Mouse (Mus musculus): Measurements from ENCODE around the gene Gm29133. TPM values are rescaled to one million over a fixed set of nuclear protein-coding genes. Genes with fewer than 3 reads are reported as not detected.

Gene Gm29133
- not detected in 2 replicates for polyA plus RNA-seq (2014; fragmentation: Nextera tagmentation; extraction: Ambion mirVana)

DNA sequence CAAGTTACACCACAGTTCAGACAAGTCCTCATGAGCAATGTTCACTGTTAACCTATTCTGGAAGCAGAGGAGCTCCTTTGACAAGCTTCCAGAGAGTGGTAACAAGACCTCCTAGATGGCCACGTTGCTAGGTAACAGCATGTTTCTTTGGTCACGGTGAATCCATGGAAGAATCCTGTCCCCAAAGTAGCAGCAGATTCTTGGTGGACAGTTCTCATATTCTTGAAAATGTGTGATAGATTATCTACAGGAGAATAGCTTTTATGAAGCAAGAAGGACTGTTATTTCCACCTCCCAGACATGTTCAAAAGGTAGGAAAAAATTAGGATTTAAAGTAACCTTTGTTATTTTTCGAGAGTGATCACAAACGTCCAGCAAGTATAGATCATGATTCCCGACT lies at the start of gene Gm29133:
Gene Gm29133 (plus strand): TSS at position 301 of the 400 bp plus-strand sequence.
- no peak within 1 kb of the TSS for H3K27ac ChIP-seq (ENCODE audit: low read depth, low read length)
- WGBS (ENCODE audit: insufficient replicate concordance): 59% methylated on average over 5 of the region's 5 CpGs
- no peak for ATAC-seq (replicated peaks; ENCODE audit: insufficient number of reproducible peaks, low FRiP score, low TSS enrichment)

DNA sequence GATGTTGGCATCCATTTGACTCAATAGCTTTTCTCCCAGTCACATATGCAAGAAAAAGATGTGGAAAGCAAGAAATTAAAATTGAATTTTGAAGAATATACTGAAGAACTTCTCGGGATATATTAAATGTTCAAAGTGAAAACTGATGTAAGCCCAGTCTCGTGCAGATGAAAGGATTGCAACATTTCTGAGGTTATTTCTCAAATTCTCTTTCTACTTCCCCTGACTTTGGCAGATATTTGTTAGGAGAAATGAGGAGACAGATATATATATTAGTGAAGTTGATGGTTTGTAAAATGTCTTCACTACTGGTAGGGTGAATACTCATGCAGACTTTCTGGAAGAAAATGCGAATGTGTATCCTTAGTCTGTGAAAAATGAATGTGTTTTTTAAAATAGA lies 48.9 kb upstream of the Gm29133 start:
- peaks cover 2% of the 10 kb centered on the region; the same call in 1 of the 2 replicates for H3K4me1 ChIP-seq (ENCODE audit: control insufficient read depth, insufficient read depth, low read length)
- H3K4me2 ChIP-seq: no peak overlapping the region
- no peak for ATAC-seq (replicated peaks; ENCODE audit: insufficient number of reproducible peaks, low FRiP score, low TSS enrichment)
- no peak overlapping the region for H3K9ac ChIP-seq (ENCODE audit: low read depth, low read length)
- no peak overlapping the region for H3K4me3 ChIP-seq (ENCODE audit: low read depth, low read length)
- WGBS (ENCODE audit: insufficient replicate concordance): 83% methylated on average over 3 of the region's 3 CpGs
- no peaks in the 10 kb centered on the region for H3K36me3 ChIP-seq (ENCODE audit: control insufficient read depth, insufficient read depth, low read length)
- no peaks in the 10 kb centered on the region for H3K9me3 ChIP-seq (replicated peaks; ENCODE audit: control insufficient read depth, low read length)
- H3K27ac ChIP-seq (ENCODE audit: low read depth, low read length): no peak overlapping the region
- H3K27me3 ChIP-seq (ENCODE audit: control insufficient read depth, insufficient read depth, low read length): no peaks in the 10 kb centered on the region

More for the DNA sequence above, at the start of gene Gm29133:
- H3K9ac ChIP-seq (ENCODE audit: low read depth, low read length): no peak within 1 kb of the TSS
- no peak within 1 kb of the TSS for H3K4me2 ChIP-seq
- no peak within 1 kb of the TSS for H3K4me3 ChIP-seq (ENCODE audit: low read depth, low read length)
- no peaks in the 10 kb centered on the region for H3K9me3 ChIP-seq (replicated peaks; ENCODE audit: control insufficient read depth, low read length)
- H3K4me1 ChIP-seq (ENCODE audit: control insufficient read depth, insufficient read depth, low read length): no peaks in the 10 kb centered on the region
- H3K36me3 ChIP-seq (ENCODE audit: control insufficient read depth, insufficient read depth, low read length): no peaks in the 10 kb centered on the region
- no peaks in the 10 kb centered on the region for H3K27me3 ChIP-seq (ENCODE audit: control insufficient read depth, insufficient read depth, low read length)

DNA sequence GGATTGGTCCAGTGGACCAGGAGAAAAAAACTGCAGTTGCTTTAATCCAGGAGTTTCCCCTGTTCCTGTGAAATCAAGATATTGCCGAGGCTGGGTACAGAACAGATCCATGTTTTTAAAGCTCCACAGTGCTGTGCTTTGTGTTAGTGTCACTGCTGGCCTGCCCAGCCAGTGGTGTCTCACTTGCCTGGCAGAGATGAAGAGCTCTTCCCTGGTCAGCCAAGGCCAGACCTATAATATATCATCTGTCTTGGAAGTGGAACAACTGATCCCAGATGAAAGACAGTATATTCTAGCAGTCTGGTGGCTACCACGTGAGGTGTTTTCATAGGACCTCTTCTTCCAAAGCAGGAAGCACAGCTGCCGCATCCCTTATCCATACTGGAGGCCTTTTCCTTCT lies 46.7 kb upstream of the Gm29133 start:
- H3K4me3 ChIP-seq (ENCODE audit: low read depth, low read length): no peak overlapping the region
- no peak for ATAC-seq (replicated peaks; ENCODE audit: insufficient number of reproducible peaks, low FRiP score, low TSS enrichment)
- WGBS (ENCODE audit: insufficient replicate concordance): 64% methylated on average over 3 of the region's 3 CpGs
- no peaks in the 10 kb centered on the region for H3K9me3 ChIP-seq (replicated peaks; ENCODE audit: control insufficient read depth, low read length)
- H3K9ac ChIP-seq (ENCODE audit: low read depth, low read length): no peak overlapping the region
- peaks cover 2% of the 10 kb centered on the region; the same call in 1 of the 2 replicates for H3K4me1 ChIP-seq (ENCODE audit: control insufficient read depth, insufficient read depth, low read length)
- no peak overlapping the region for H3K4me2 ChIP-seq
- no peak overlapping the region for H3K27ac ChIP-seq (ENCODE audit: low read depth, low read length)
- no peaks in the 10 kb centered on the region for H3K27me3 ChIP-seq (ENCODE audit: control insufficient read depth, insufficient read depth, low read length)
- no peaks in the 10 kb centered on the region for H3K36me3 ChIP-seq (ENCODE audit: control insufficient read depth, insufficient read depth, low read length)

GRCm38 (mm10) chr3:75706536-75706935 lies 41.5 kb upstream of the Gm29133 start:
- H3K9ac ChIP-seq (ENCODE audit: low read depth, low read length): no peak overlapping the region
- 54% methylated on average over 3 of the region's 3 CpGs for WGBS (ENCODE audit: insufficient replicate concordance)

GRCm38 (mm10) chr3:75713678-75714295 lies 34.2 kb upstream of the Gm29133 start:
- 71% methylated on average over 3 of the region's 3 CpGs for WGBS (ENCODE audit: insufficient replicate concordance)
- Histone ChIP-seq H3K27ac (ENCODE audit: low read depth, low read length) (no peak overlapping the region), H3K27me3 (ENCODE audit: control insufficient read depth, insufficient read depth, low read length) (no peaks in the 10 kb centered on the region)

More at GRCm38 (mm10) chr3:75706536-75706935, 41.5 kb upstream of the Gm29133 start:
- no peaks in the 10 kb centered on the region for H3K9me3 ChIP-seq (replicated peaks; ENCODE audit: control insufficient read depth, low read length)
- no peak for ATAC-seq (replicated peaks; ENCODE audit: insufficient number of reproducible peaks, low FRiP score, low TSS enrichment)
- H3K36me3 ChIP-seq (ENCODE audit: control insufficient read depth, insufficient read depth, low read length): no peaks in the 10 kb centered on the region
- no peak overlapping the region for H3K27ac ChIP-seq (ENCODE audit: low read depth, low read length)
- H3K4me1 ChIP-seq (ENCODE audit: control insufficient read depth, insufficient read depth, low read length): no peaks in the 10 kb centered on the region
- H3K4me2 ChIP-seq: no peak overlapping the region
- no peak overlapping the region for H3K4me3 ChIP-seq (ENCODE audit: low read depth, low read length)
- H3K27me3 ChIP-seq (ENCODE audit: control insufficient read depth, insufficient read depth, low read length): no peaks in the 10 kb centered on the region

DNA sequence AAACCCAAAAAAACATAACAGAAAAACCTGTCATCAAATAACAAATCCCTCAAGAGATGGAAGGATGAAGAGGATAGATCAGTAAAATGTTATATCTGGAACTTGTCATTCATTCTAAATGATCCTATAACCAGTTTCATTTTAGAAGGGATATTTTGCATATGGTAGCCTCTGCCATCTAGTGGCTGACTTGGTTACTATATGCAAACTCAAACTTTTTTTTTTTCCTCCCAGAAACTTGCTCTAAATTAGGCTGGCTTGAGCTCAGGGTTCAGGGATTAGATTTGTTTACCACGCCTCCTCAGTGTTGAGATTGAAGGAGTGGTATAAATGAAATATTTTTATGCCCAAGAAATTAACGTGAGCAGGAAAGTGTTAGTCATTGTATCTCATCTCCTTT lies 27.3 kb upstream of the Gm29133 start:
- 28% methylated on average over 2 of the region's 2 CpGs for WGBS (ENCODE audit: insufficient replicate concordance)

More at GRCm38 (mm10) chr3:75713678-75714295, 34.2 kb upstream of the Gm29133 start:
- ATAC-seq (replicated peaks; ENCODE audit: insufficient number of reproducible peaks, low FRiP score, low TSS enrichment): no peak
- Histone ChIP-seq H3K4me2 (no peak overlapping the region), H3K9ac (ENCODE audit: low read depth, low read length) (no peak overlapping the region), H3K36me3 (ENCODE audit: control insufficient read depth, insufficient read depth, low read length) (no peaks in the 10 kb centered on the region), H3K4me3 (ENCODE audit: low read depth, low read length) (no peak overlapping the region), H3K4me1 (ENCODE audit: control insufficient read depth, insufficient read depth, low read length) (no peaks in the 10 kb centered on the region), H3K9me3 (replicated peaks; ENCODE audit: control insufficient read depth, low read length) (no peaks in the 10 kb centered on the region)

DNA sequence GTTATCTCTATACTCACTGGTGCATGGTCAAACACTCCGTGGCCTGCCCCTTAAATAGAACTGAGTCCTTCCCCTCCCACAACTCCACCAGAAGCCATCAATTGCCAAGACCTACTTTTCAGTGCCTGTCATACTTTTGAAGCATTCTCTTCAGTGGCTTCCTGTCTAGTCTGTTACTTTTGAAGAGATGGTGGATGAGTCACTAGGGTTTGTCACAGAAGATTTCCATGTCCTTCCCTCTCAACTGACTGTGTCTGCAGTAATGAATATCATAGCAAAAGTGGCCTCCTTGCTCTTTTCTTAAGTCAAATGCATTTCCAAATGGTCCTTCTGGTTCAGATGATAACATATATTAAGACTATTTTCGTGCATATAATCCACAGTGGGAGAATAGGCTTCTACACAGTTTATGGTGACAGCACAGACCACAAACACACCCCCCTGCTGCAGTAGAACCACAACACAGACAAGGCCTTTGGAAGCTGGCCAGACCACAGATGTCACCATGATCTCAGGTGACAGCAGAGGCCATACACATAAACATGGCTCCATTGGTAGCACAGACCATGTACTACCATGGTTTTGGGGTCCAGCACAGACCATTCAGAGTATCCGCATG lies 16.9 kb upstream of the Gm29133 start:
- Histone ChIP-seq H3K9me3 (replicated peaks; ENCODE audit: control insufficient read depth, low read length) (no peaks in the 10 kb centered on the region), H3K4me2 (no peak overlapping the region), H3K9ac (ENCODE audit: low read depth, low read length) (no peak overlapping the region), H3K36me3 (ENCODE audit: control insufficient read depth, insufficient read depth, low read length) (no peaks in the 10 kb centered on the region), H3K27ac (ENCODE audit: low read depth, low read length) (no peak overlapping the region), H3K27me3 (ENCODE audit: control insufficient read depth, insufficient read depth, low read length) (no peaks in the 10 kb centered on the region), H3K4me3 (ENCODE audit: low read depth, low read length) (no peak overlapping the region), H3K4me1 (ENCODE audit: control insufficient read depth, insufficient read depth, low read length) (no peaks in the 10 kb centered on the region)
- ATAC-seq (replicated peaks; ENCODE audit: insufficient number of reproducible peaks, low FRiP score, low TSS enrichment): no peak
- WGBS (ENCODE audit: insufficient replicate concordance): 67% methylated on average over 3 of the region's 3 CpGs

More for the DNA sequence above, 27.3 kb upstream of the Gm29133 start:
- Histone ChIP-seq H3K4me3 (ENCODE audit: low read depth, low read length) (no peak overlapping the region), H3K27me3 (ENCODE audit: control insufficient read depth, insufficient read depth, low read length) (no peaks in the 10 kb centered on the region), H3K4me2 (no peak overlapping the region), H3K36me3 (ENCODE audit: control insufficient read depth, insufficient read depth, low read length) (no peaks in the 10 kb centered on the region), H3K9me3 (replicated peaks; ENCODE audit: control insufficient read depth, low read length) (no peaks in the 10 kb centered on the region), H3K4me1 (ENCODE audit: control insufficient read depth, insufficient read depth, low read length) (no peaks in the 10 kb centered on the region), H3K9ac (ENCODE audit: low read depth, low read length) (no peak overlapping the region), H3K27ac (ENCODE audit: low read depth, low read length) (no peak overlapping the region)
- no peak for ATAC-seq (replicated peaks; ENCODE audit: insufficient number of reproducible peaks, low FRiP score, low TSS enrichment)

GRCm38 (mm10) chr3:75743664-75744437 lies 4.1 kb upstream of the Gm29133 start:
- H3K4me2 ChIP-seq: no peak overlapping the region
- WGBS (ENCODE audit: insufficient replicate concordance): 71% methylated on average over 4 of the region's 4 CpGs
- no peak overlapping the region for H3K4me3 ChIP-seq (ENCODE audit: low read depth, low read length)
- no peak overlapping the region for H3K9ac ChIP-seq (ENCODE audit: low read depth, low read length)
- ATAC-seq (replicated peaks; ENCODE audit: insufficient number of reproducible peaks, low FRiP score, low TSS enrichment): no peak
- no peaks in the 10 kb centered on the region for H3K9me3 ChIP-seq (replicated peaks; ENCODE audit: control insufficient read depth, low read length)
- no peaks in the 10 kb centered on the region for H3K36me3 ChIP-seq (ENCODE audit: control insufficient read depth, insufficient read depth, low read length)
- no peak overlapping the region for H3K27ac ChIP-seq (ENCODE audit: low read depth, low read length)
- no peaks in the 10 kb centered on the region for H3K4me1 ChIP-seq (ENCODE audit: control insufficient read depth, insufficient read depth, low read length)
- H3K27me3 ChIP-seq (ENCODE audit: control insufficient read depth, insufficient read depth, low read length): no peaks in the 10 kb centered on the region

All from heart, embryonic 11.5 days (tissue).